22 mouse cellular contexts compared by ENCODE assay signal in genomic region chr13:30873472-30873871, GRCm38 (mm10).
"Had no signal": no experiment of that assay in that cellular context is flagged by ENCODE, and none has a peak within 500 bp of the region (broad histone marks: within the 10 kb centered on the region; RNA-seq: fewer than 3 reads in every experiment).

No protein-coding gene starts in this region.

- DNase-seq: kidney, postnatal 14 days; kidney, postnatal 4 days; liver; lung, adult 18-20 months; lung, postnatal 10 days; lung, postnatal 36 days; retina, postnatal 1 day; right cerebral cortex, postnatal 25 days; spleen, adult 18-20 months; thymus, postnatal 25 days had no signal

- H3K4me3 ChIP-seq: limb, embryonic 10.5 days; limb, embryonic 13.5 days; liver, embryonic 12.5 days; liver, embryonic 15.5 days; lung, embryonic 15.5 days; megakaryocyte, embryonic 14.5 days; midbrain, embryonic 10.5 days; midbrain, embryonic 13.5 days; myocyte; neural tube, embryonic 13.5 days; stomach, embryonic 15.5 days had no signal

- H3K4me1 ChIP-seq: limb, embryonic 10.5 days; limb, embryonic 13.5 days; liver, embryonic 12.5 days; liver, embryonic 15.5 days; lung, embryonic 15.5 days; midbrain, embryonic 10.5 days; midbrain, embryonic 13.5 days; neural tube, embryonic 13.5 days; stomach, embryonic 15.5 days had no signal

- H3K27ac ChIP-seq: limb, embryonic 10.5 days; limb, embryonic 13.5 days; liver, embryonic 12.5 days; liver, embryonic 15.5 days; lung, embryonic 15.5 days; midbrain, embryonic 10.5 days; midbrain, embryonic 13.5 days; neural tube, embryonic 13.5 days; stomach, embryonic 15.5 days had no signal

- H3K9me3 ChIP-seq: limb, embryonic 10.5 days; limb, embryonic 13.5 days; liver, embryonic 12.5 days; liver, embryonic 15.5 days; lung, embryonic 15.5 days; megakaryocyte, embryonic 14.5 days; midbrain, embryonic 10.5 days; midbrain, embryonic 13.5 days; neural tube, embryonic 13.5 days; stomach, embryonic 15.5 days had no signal

- H3K4me2 ChIP-seq: limb, embryonic 13.5 days; liver, embryonic 12.5 days; liver, embryonic 15.5 days; lung, embryonic 15.5 days; midbrain, embryonic 13.5 days; neural tube, embryonic 13.5 days; stomach, embryonic 15.5 days had no signal

- H3K9ac ChIP-seq: limb, embryonic 13.5 days; liver, embryonic 12.5 days; liver, embryonic 15.5 days; lung, embryonic 15.5 days; midbrain, embryonic 13.5 days; neural tube, embryonic 13.5 days; stomach, embryonic 15.5 days had no signal

- ATAC-seq: liver, embryonic 12.5 days; midbrain, embryonic 13.5 days; midbrain, embryonic 16.5 days had no signal

- H3K27me3 ChIP-seq: limb, embryonic 13.5 days; liver, embryonic 12.5 days; liver, embryonic 15.5 days; lung, embryonic 15.5 days; megakaryocyte, embryonic 14.5 days; midbrain, embryonic 13.5 days; neural tube, embryonic 13.5 days; stomach, embryonic 15.5 days had no signal
